Comparison of ENCODE assay signal across 26 mouse cellular contexts in genomic region chr15:60633457-60633850, GRCm38 (mm10).
DNase-seq lines count a peak whose midpoint lies in the region; ATAC-seq lines count a peak whose summit lies in the region.
"Had no signal": no experiment of that assay in that cellular context is flagged by ENCODE, and none has a peak within 500 bp of the region (broad histone marks: within the 10 kb centered on the region; RNA-seq: fewer than 3 reads in every experiment).

No protein-coding gene starts in this region.

- H3K4me3 ChIP-seq in forebrain, embryonic 12.5 days (replicated peaks) = no peak overlapping the region
- H3K4me3 ChIP-seq in forebrain, embryonic 13.5 days = no peak overlapping the region
- H3K4me3 ChIP-seq in neural tube, embryonic 11.5 days (ENCODE audit: low read depth, low read length) = no peak overlapping the region
- H3K4me3 ChIP-seq in midbrain, embryonic 14.5 days (replicated peaks; ENCODE audit: low read depth, low read length) = no peak overlapping the region
- no peak overlapping the region for H3K4me3 ChIP-seq in neural tube, embryonic 14.5 days (ENCODE audit: low read depth, low read length)
- H3K4me3 ChIP-seq: embryonic facial prominence, embryonic 10.5 days; embryonic facial prominence, embryonic 15.5 days; heart, embryonic 10.5 days; heart, embryonic 15.5 days; liver, embryonic 15.5 days; myocyte had no signal

- no peaks in the 10 kb centered on the region for H3K9me3 ChIP-seq in forebrain, embryonic 12.5 days
- no peaks in the 10 kb centered on the region for H3K9me3 ChIP-seq in forebrain, embryonic 13.5 days (replicated peaks)
- H3K9me3 ChIP-seq in neural tube, embryonic 11.5 days (ENCODE audit: control insufficient read depth, low read length) = no peaks in the 10 kb centered on the region
- H3K9me3 ChIP-seq in midbrain, embryonic 14.5 days (ENCODE audit: control insufficient read depth, low read length) = no peaks in the 10 kb centered on the region
- no peaks in the 10 kb centered on the region for H3K9me3 ChIP-seq in neural tube, embryonic 14.5 days (ENCODE audit: control insufficient read depth, low read length)
- H3K9me3 ChIP-seq: embryonic facial prominence, embryonic 10.5 days; embryonic facial prominence, embryonic 15.5 days; G1E; heart, embryonic 10.5 days; heart, embryonic 15.5 days; liver, embryonic 15.5 days had no signal

- peak; percentile 57; the same call in 1 of the 2 replicates for ATAC-seq in forebrain, embryonic 12.5 days (ENCODE audit: low FRiP score)
- no peak for ATAC-seq in forebrain, embryonic 13.5 days
- 0 out of 2 replicates have a peak, but pooled peaks have one; percentile 55 for ATAC-seq in neural tube, embryonic 11.5 days (ENCODE audit: insufficient read depth, low FRiP score, low TSS enrichment)
- ATAC-seq in midbrain, embryonic 14.5 days (ENCODE audit: low FRiP score, low TSS enrichment) = peak; percentile 57; the same call in 1 of the 2 replicates
- peak; percentile 74; the same call in 1 of the 2 replicates for ATAC-seq in neural tube, embryonic 14.5 days (ENCODE audit: low read depth)
- ATAC-seq in erythroblast, adult 5-6 weeks (replicated peaks; ENCODE audit: low FRiP score, poor library complexity, severe bottlenecking) = no peak
- ATAC-seq: intestine, postnatal 0 days had no signal

- intact Hi-C loops in left cerebral cortex, postnatal 14 days (cut with DNase I) = no loop called here

- H3K4me2 ChIP-seq in forebrain, embryonic 12.5 days = no peak overlapping the region
- no peak overlapping the region for H3K4me2 ChIP-seq in forebrain, embryonic 13.5 days
- no peak overlapping the region for H3K4me2 ChIP-seq in neural tube, embryonic 11.5 days (ENCODE audit: low read depth)
- H3K4me2 ChIP-seq in midbrain, embryonic 14.5 days (ENCODE audit: low read length) = no peak overlapping the region
- H3K4me2 ChIP-seq in neural tube, embryonic 14.5 days (ENCODE audit: low read depth, low read length) = no peak overlapping the region
- H3K4me2 ChIP-seq: embryonic facial prominence, embryonic 15.5 days; heart, embryonic 15.5 days; liver, embryonic 15.5 days; lung, embryonic 14.5 days had no signal

- H3K36me3 ChIP-seq in forebrain, embryonic 12.5 days (replicated peaks) = no peaks in the 10 kb centered on the region
- no peaks in the 10 kb centered on the region for H3K36me3 ChIP-seq in forebrain, embryonic 13.5 days (ENCODE audit: poor library complexity, severe bottlenecking)
- no peaks in the 10 kb centered on the region for H3K36me3 ChIP-seq in neural tube, embryonic 11.5 days (ENCODE audit: control insufficient read depth, insufficient read depth, low read length)
- no peaks in the 10 kb centered on the region for H3K36me3 ChIP-seq in midbrain, embryonic 14.5 days (ENCODE audit: control insufficient read depth, insufficient read depth, low read length)
- H3K36me3 ChIP-seq in neural tube, embryonic 14.5 days (ENCODE audit: control insufficient read depth, insufficient read depth, low read length) = no peaks in the 10 kb centered on the region
- H3K36me3 ChIP-seq: embryonic facial prominence, embryonic 10.5 days; embryonic facial prominence, embryonic 15.5 days; G1E; heart, embryonic 10.5 days; heart, embryonic 15.5 days; liver, embryonic 15.5 days had no signal

- H3K27ac ChIP-seq in forebrain, embryonic 12.5 days = no peak overlapping the region
- no peak overlapping the region for H3K27ac ChIP-seq in forebrain, embryonic 13.5 days
- no peak overlapping the region for H3K27ac ChIP-seq in neural tube, embryonic 11.5 days (ENCODE audit: low read depth, low read length)
- H3K27ac ChIP-seq in midbrain, embryonic 14.5 days (replicated peaks; ENCODE audit: low read depth, low read length) = no peak overlapping the region; the same call in 1 of the 2 replicates
- H3K27ac ChIP-seq in neural tube, embryonic 14.5 days (ENCODE audit: low read depth, low read length) = no peak overlapping the region
- H3K27ac ChIP-seq: embryonic facial prominence, embryonic 10.5 days; embryonic facial prominence, embryonic 15.5 days; heart, embryonic 10.5 days; heart, embryonic 15.5 days; liver, embryonic 15.5 days had no signal

- no peak for DNase-seq in neural tube, embryonic 11.5 days (ENCODE audit: low spot score)
- no peak for DNase-seq in neural tube, embryonic 10.5 days (ENCODE audit: extremely low spot score, low spot score)
- no peak for DNase-seq in midbrain, embryonic 14.5 days
- DNase-seq in left cerebral cortex, postnatal 14 days (ENCODE audit: low spot score in 2 of 2) = no peak
- DNase-seq: adrenal gland, adult 8-10 months; cerebellum, adult 8-10 months; cerebellum, postnatal 25 days; gastrocnemius, postnatal 25 days; kidney, adult 9 months; kidney, postnatal 10 days; layer of hippocampus, postnatal 36 days; lung, embryonic 14.5 days; lung, postnatal 14 days; right cerebral cortex, postnatal 14 days had no signal

- peaks cover 11% of the 10 kb centered on the region; the same call in 1 of the 2 replicates for H3K4me1 ChIP-seq in forebrain, embryonic 12.5 days
- H3K4me1 ChIP-seq in forebrain, embryonic 13.5 days = peaks cover 16% of the 10 kb centered on the region
- H3K4me1 ChIP-seq in neural tube, embryonic 11.5 days (ENCODE audit: control insufficient read depth, insufficient read depth, low read length) = no peaks in the 10 kb centered on the region
- H3K4me1 ChIP-seq in midbrain, embryonic 14.5 days (ENCODE audit: control insufficient read depth, insufficient read depth, low read length) = 0 out of 2 replicates have a peak, but pooled peaks cover 3% of the 10 kb centered on the region
- no peaks in the 10 kb centered on the region for H3K4me1 ChIP-seq in neural tube, embryonic 14.5 days (ENCODE audit: control insufficient read depth, insufficient read depth, low read length)
- H3K4me1 ChIP-seq: heart, embryonic 10.5 days; heart, embryonic 15.5 days; liver, embryonic 15.5 days had no signal

- no peaks in the 10 kb centered on the region for H3K27me3 ChIP-seq in forebrain, embryonic 12.5 days
- no peaks in the 10 kb centered on the region for H3K27me3 ChIP-seq in forebrain, embryonic 13.5 days
- no peaks in the 10 kb centered on the region for H3K27me3 ChIP-seq in neural tube, embryonic 11.5 days (ENCODE audit: control insufficient read depth, insufficient read depth, low read length)
- no peaks in the 10 kb centered on the region for H3K27me3 ChIP-seq in midbrain, embryonic 14.5 days (ENCODE audit: control insufficient read depth, insufficient read depth, low read length)
- no peaks in the 10 kb centered on the region for H3K27me3 ChIP-seq in neural tube, embryonic 14.5 days (ENCODE audit: control insufficient read depth, insufficient read depth, low read length)
- H3K27me3 ChIP-seq: embryonic facial prominence, embryonic 15.5 days; heart, embryonic 15.5 days; liver, embryonic 15.5 days had no signal

- WGBS in forebrain, embryonic 12.5 days = 42% methylated on average over 3 of the region's 3 CpGs
- WGBS in forebrain, embryonic 13.5 days = 20% methylated on average over 3 of the region's 3 CpGs
- WGBS in neural tube, embryonic 11.5 days = 30% methylated on average over 3 of the region's 3 CpGs
- 18% methylated on average over 3 of the region's 3 CpGs for WGBS in midbrain, embryonic 14.5 days
- WGBS in neural tube, embryonic 14.5 days = 19% methylated on average over 3 of the region's 3 CpGs

- no peak overlapping the region for H3K9ac ChIP-seq in forebrain, embryonic 12.5 days
- no peak overlapping the region for H3K9ac ChIP-seq in forebrain, embryonic 13.5 days
- H3K9ac ChIP-seq in neural tube, embryonic 11.5 days (ENCODE audit: low read length) = no peak overlapping the region
- no peak overlapping the region for H3K9ac ChIP-seq in midbrain, embryonic 14.5 days (replicated peaks; ENCODE audit: low read length)
- H3K9ac ChIP-seq in neural tube, embryonic 14.5 days (replicated peaks; ENCODE audit: low read depth, low read length) = no peak overlapping the region
- H3K9ac ChIP-seq: embryonic facial prominence, embryonic 15.5 days; heart, embryonic 15.5 days; liver, embryonic 15.5 days; lung, embryonic 14.5 days had no signal

Comparison
In these comparisons a context has a peak if more than half of its experiments do, and no peak if none do; other contexts are left out.
1. ATAC-seq: peak in forebrain, embryonic 12.5 days (single experiment), neural tube, embryonic 11.5 days (single experiment), midbrain, embryonic 14.5 days (single experiment) and neural tube, embryonic 14.5 days (single experiment); none in forebrain, embryonic 13.5 days (single experiment) and erythroblast, adult 5-6 weeks (single experiment).